Mouse (Mus musculus): ENCODE measurements around the gene Iffo1. TPM values are rescaled to one million over a fixed set of nuclear protein-coding genes. Genes with fewer than 3 reads are reported as not detected.

The Iffo1 gene
- total and polyA plus RNA-seq, 2 experiments from 2014 or later: 12.3 to 41.9 TPM

- TF ChIP-seq EP300 (IDR thresholded peaks at IDR 0.05; ENCODE audit: low read depth) (no peak), CTCF (IDR thresholded peaks at IDR 0.05; ENCODE audit: low read depth) (no peak)
- H3K9me3 ChIP-seq (replicated peaks; ENCODE audit: control insufficient read depth, low read length): no peaks in the 10 kb centered on the region
- ATAC-seq (ENCODE audit: insufficient read depth, low read depth) (no peak), DNase-seq (ENCODE audit: low spot score) (no peak)
- WGBS: 86% methylated on average over 5 of the region's 5 CpGs
- H3K27me3 ChIP-seq (ENCODE audit: control insufficient read depth, insufficient read depth, low read length): no peaks in the 10 kb centered on the region
- peaks cover 25% of the 10 kb centered on the region for H3K36me3 ChIP-seq (replicated peaks; ENCODE audit: control insufficient read depth, insufficient read depth, low read length)
- H3K9ac ChIP-seq (replicated peaks; ENCODE audit: low read depth, low read length): no peak overlapping the region
- H3K4me3 ChIP-seq (ENCODE audit: low read depth, low read length): no peak overlapping the region
- H3K27ac ChIP-seq (ENCODE audit: low read depth): no peak overlapping the region
- H3K4me1 ChIP-seq (ENCODE audit: control insufficient read depth, insufficient read depth): peaks cover 10% of the 10 kb centered on the region; the same call in 1 of the 2 replicates
- H3K4me2 ChIP-seq (ENCODE audit: low read depth, low read length): no peak overlapping the region
These were observed 52.1 kb downstream of the Iffo1 start for GRCm38 (mm10) chr6:125197166-125197565.

DNA sequence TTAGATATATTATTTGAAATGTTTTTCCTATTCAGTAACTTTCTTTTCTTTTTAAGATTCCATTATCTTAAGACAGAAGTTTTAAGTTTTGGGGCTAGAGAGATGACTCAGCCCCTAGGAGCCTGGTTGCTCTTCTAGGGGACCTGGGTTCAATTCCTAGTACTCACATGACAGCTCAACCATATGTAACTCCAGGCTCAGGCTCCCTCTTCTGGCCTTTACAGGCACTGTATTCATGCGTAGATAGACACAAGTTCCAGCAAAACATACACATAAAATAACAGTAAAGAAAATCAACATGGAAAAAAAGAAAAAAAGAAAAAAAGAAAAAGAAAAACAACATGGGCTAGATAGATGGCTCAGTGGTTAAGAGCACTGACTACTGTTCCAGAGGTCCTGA lies 65.4 kb downstream of the Iffo1 start:
- Histone ChIP-seq H3K4me3 (ENCODE audit: low read depth, low read length) (no peak overlapping the region), H3K9ac (replicated peaks; ENCODE audit: low read depth, low read length) (no peak overlapping the region), H3K9me3 (replicated peaks; ENCODE audit: control insufficient read depth, low read length) (no peaks in the 10 kb centered on the region), H3K36me3 (replicated peaks; ENCODE audit: control insufficient read depth, insufficient read depth, low read length) (no peaks in the 10 kb centered on the region), H3K4me2 (ENCODE audit: low read depth, low read length) (no peak overlapping the region), H3K27ac (ENCODE audit: low read depth) (no peak overlapping the region), H3K27me3 (ENCODE audit: control insufficient read depth, insufficient read depth, low read length) (no peaks in the 10 kb centered on the region), H3K4me1 (ENCODE audit: control insufficient read depth, insufficient read depth) (no peaks in the 10 kb centered on the region)
- 78% methylated on average over 1 of the region's 1 CpGs for WGBS
- TF ChIP-seq CTCF (IDR thresholded peaks at IDR 0.05; ENCODE audit: low read depth): no peak; the same call in 1 of the 2 replicates
- no peak for TF ChIP-seq EP300 (IDR thresholded peaks at IDR 0.05; ENCODE audit: low read depth)
- ATAC-seq (ENCODE audit: insufficient read depth, low read depth) (no peak), DNase-seq (ENCODE audit: low spot score) (no peak)

Small RNAs within 50 kb of the gene (microRNA-seq; reads per million reads assigned to microRNA genes)
- gene Mir3098: 1.1 reads per million
- gene Mir7045: not detected

Other genes with a start within 250 kb of the Iffo1 start
- 0.11 and 0.27 TPM in 2 replicates for gene Lag3, start 233.5 kb upstream of the Iffo1 start, total RNA-seq (2014; rRNA removed; ENCODE audit: low replicate concordance)
- 0.82 and 0.85 TPM in 2 replicates for gene Lag3, start 233.5 kb upstream of the Iffo1 start, polyA plus RNA-seq (2015; fragmentation: Nextera tagmentation; extraction: Ambion mirVana)
- 323 and 565 TPM in 2 replicates for gene Ptms, start 225.1 kb upstream of the Iffo1 start, total RNA-seq (2014; rRNA removed; ENCODE audit: low replicate concordance)
- 221 and 246 TPM in 2 replicates for gene Ptms, start 225.1 kb upstream of the Iffo1 start, polyA plus RNA-seq (2015; fragmentation: Nextera tagmentation; extraction: Ambion mirVana)
- 333 and 532 TPM in 2 replicates for gene Mlf2, start 213.9 kb upstream of the Iffo1 start, total RNA-seq (2014; rRNA removed; ENCODE audit: low replicate concordance)
- gene Mlf2, start 213.9 kb upstream of the Iffo1 start, polyA plus RNA-seq (2015; fragmentation: Nextera tagmentation; extraction: Ambion mirVana): 296 and 298 TPM in 2 replicates
- 203 and 241 TPM in 2 replicates for gene Cops7a, start 179.7 kb upstream of the Iffo1 start, total RNA-seq (2014; rRNA removed; ENCODE audit: low replicate concordance)
- 130 and 134 TPM in 2 replicates for gene Cops7a, start 179.7 kb upstream of the Iffo1 start, polyA plus RNA-seq (2015; fragmentation: Nextera tagmentation; extraction: Ambion mirVana)
- gene Pianp, start 148.5 kb upstream of the Iffo1 start, total RNA-seq (2014; rRNA removed; ENCODE audit: low replicate concordance): not detected in 2 replicates
- gene Pianp, start 148.5 kb upstream of the Iffo1 start, polyA plus RNA-seq (2015; fragmentation: Nextera tagmentation; extraction: Ambion mirVana): 0.37 TPM in 2 replicates
- gene Zfp384, start 136.1 kb upstream of the Iffo1 start, total RNA-seq (2014; rRNA removed; ENCODE audit: low replicate concordance): 18.4 and 20.4 TPM in 2 replicates
- 5.4 and 5.5 TPM in 2 replicates for gene Zfp384, start 136.1 kb upstream of the Iffo1 start, polyA plus RNA-seq (2015; fragmentation: Nextera tagmentation; extraction: Ambion mirVana)
- 41.9 and 48.7 TPM in 2 replicates for gene Ing4, start 105.5 kb upstream of the Iffo1 start, total RNA-seq (2014; rRNA removed; ENCODE audit: low replicate concordance)
- 54.1 and 59.1 TPM in 2 replicates for gene Ing4, start 105.5 kb upstream of the Iffo1 start, polyA plus RNA-seq (2015; fragmentation: Nextera tagmentation; extraction: Ambion mirVana)
- 2.6 and 6.0 TPM in 2 replicates for gene Acrbp, start 95.6 kb upstream of the Iffo1 start, total RNA-seq (2014; rRNA removed; ENCODE audit: low replicate concordance)
- 2.2 and 2.7 TPM in 2 replicates for gene Acrbp, start 95.6 kb upstream of the Iffo1 start, polyA plus RNA-seq (2015; fragmentation: Nextera tagmentation; extraction: Ambion mirVana)
- gene Lpar5, start 77.3 kb upstream of the Iffo1 start, total RNA-seq (2014; rRNA removed; ENCODE audit: low replicate concordance): not detected in 2 replicates
- gene Lpar5, start 77.3 kb upstream of the Iffo1 start, polyA plus RNA-seq (2015; fragmentation: Nextera tagmentation; extraction: Ambion mirVana): 0.12 TPM in 1 of 2 replicates, not detected in the other
- gene Chd4, start 49.3 kb upstream of the Iffo1 start, total RNA-seq (2014; rRNA removed; ENCODE audit: low replicate concordance): 82.2 and 98.0 TPM in 2 replicates
- 55.5 and 58.1 TPM in 2 replicates for gene Chd4, start 49.3 kb upstream of the Iffo1 start, polyA plus RNA-seq (2015; fragmentation: Nextera tagmentation; extraction: Ambion mirVana)
- 21.4 and 22.9 TPM in 2 replicates for gene Nop2, start 13.3 kb upstream of the Iffo1 start, total RNA-seq (2014; rRNA removed; ENCODE audit: low replicate concordance)
- 20.6 and 25.3 TPM in 2 replicates for gene Nop2, start 13.3 kb upstream of the Iffo1 start, polyA plus RNA-seq (2015; fragmentation: Nextera tagmentation; extraction: Ambion mirVana)
- 6,647 and 7,476 TPM in 2 replicates for gene Gapdh, start 21.2 kb downstream of the Iffo1 start, total RNA-seq (2014; rRNA removed; ENCODE audit: low replicate concordance)
- 3,728 and 4,065 TPM in 2 replicates for gene Gapdh, start 21.2 kb downstream of the Iffo1 start, polyA plus RNA-seq (2015; fragmentation: Nextera tagmentation; extraction: Ambion mirVana)
- 85.4 and 98.0 TPM in 2 replicates for gene Ncapd2, start 46.5 kb downstream of the Iffo1 start, total RNA-seq (2014; rRNA removed; ENCODE audit: low replicate concordance)
- gene Ncapd2, start 46.5 kb downstream of the Iffo1 start, polyA plus RNA-seq (2015; fragmentation: Nextera tagmentation; extraction: Ambion mirVana): 24.5 and 26.3 TPM in 2 replicates
- 109 and 165 TPM in 2 replicates for gene Mrpl51, start 46.6 kb downstream of the Iffo1 start, total RNA-seq (2014; rRNA removed; ENCODE audit: low replicate concordance)
- gene Mrpl51, start 46.6 kb downstream of the Iffo1 start, polyA plus RNA-seq (2015; fragmentation: Nextera tagmentation; extraction: Ambion mirVana): 426 and 447 TPM in 2 replicates
- gene Vamp1, start 70.3 kb downstream of the Iffo1 start, total RNA-seq (2014; rRNA removed; ENCODE audit: low replicate concordance): 3.6 and 8.2 TPM in 2 replicates
- gene Vamp1, start 70.3 kb downstream of the Iffo1 start, polyA plus RNA-seq (2015; fragmentation: Nextera tagmentation; extraction: Ambion mirVana): 5.0 and 5.4 TPM in 2 replicates
- 0.93 and 4.5 TPM in 2 replicates for gene Tapbpl, start 86.6 kb downstream of the Iffo1 start, total RNA-seq (2014; rRNA removed; ENCODE audit: low replicate concordance)
- gene Tapbpl, start 86.6 kb downstream of the Iffo1 start, polyA plus RNA-seq (2015; fragmentation: Nextera tagmentation; extraction: Ambion mirVana): 3.9 and 4.5 TPM in 2 replicates
- 3.4 TPM in 1 of 2 replicates, not detected in the other for gene Cd27, start 91.8 kb downstream of the Iffo1 start, total RNA-seq (2014; rRNA removed; ENCODE audit: low replicate concordance)
- gene Cd27, start 91.8 kb downstream of the Iffo1 start, polyA plus RNA-seq (2015; fragmentation: Nextera tagmentation; extraction: Ambion mirVana): 1.3 and 1.6 TPM in 2 replicates
- not detected in 2 replicates for gene Tuba3a, start 140.8 kb downstream of the Iffo1 start, total RNA-seq (2014; rRNA removed; ENCODE audit: low replicate concordance)
- not detected in 2 replicates for gene Tuba3a, start 140.8 kb downstream of the Iffo1 start, polyA plus RNA-seq (2015; fragmentation: Nextera tagmentation; extraction: Ambion mirVana)
- 76.7 and 93.9 TPM in 2 replicates for gene Ltbr, start 168.6 kb downstream of the Iffo1 start, total RNA-seq (2014; rRNA removed; ENCODE audit: low replicate concordance)
- gene Ltbr, start 168.6 kb downstream of the Iffo1 start, polyA plus RNA-seq (2015; fragmentation: Nextera tagmentation; extraction: Ambion mirVana): 37.7 and 38.3 TPM in 2 replicates
- 0.46 and 1.3 TPM in 2 replicates for gene Scnn1a, start 175.4 kb downstream of the Iffo1 start, total RNA-seq (2014; rRNA removed; ENCODE audit: low replicate concordance)
- 0.37 and 0.46 TPM in 2 replicates for gene Scnn1a, start 175.4 kb downstream of the Iffo1 start, polyA plus RNA-seq (2015; fragmentation: Nextera tagmentation; extraction: Ambion mirVana)
- 37.1 and 52.8 TPM in 2 replicates for gene Tnfrsf1a, start 204.1 kb downstream of the Iffo1 start, total RNA-seq (2014; rRNA removed; ENCODE audit: low replicate concordance)
- gene Tnfrsf1a, start 204.1 kb downstream of the Iffo1 start, polyA plus RNA-seq (2015; fragmentation: Nextera tagmentation; extraction: Ambion mirVana): 39.8 and 40.1 TPM in 2 replicates
- gene Plekhg6, start 235.6 kb downstream of the Iffo1 start, total RNA-seq (2014; rRNA removed; ENCODE audit: low replicate concordance): not detected in 2 replicates
- 0.05 and 0.10 TPM in 2 replicates for gene Plekhg6, start 235.6 kb downstream of the Iffo1 start, polyA plus RNA-seq (2015; fragmentation: Nextera tagmentation; extraction: Ambion mirVana)